Mouse (Mus musculus) liver, adult 2 months (tissue): Measurements from ENCODE around the gene Vgf.

Source experiments
- CTCF ChIP-seq: fragments of 200-500 bp; IDR thresholded peaks from 2 replicates; pipeline ENCODE4 v1.5.1; 2011; ENCODE audit warnings: low read depth, low read length, control low read depth
- POLR2A ChIP-seq: fragments of 200-500 bp; IDR thresholded peaks from 2 replicates; pipeline ENCODE4 v1.6.1; 2011; ENCODE audit warnings: low read length, control low read depth; ENCODE audit not compliant: insufficient read depth; ENCODE audit errors: extremely low read depth

- TF ChIP-seq CTCF (no peak), POLR2A (no peak)
Observed at GRCm38 (mm10) chr5:137031076-137032032, 5.2 kb downstream of the Vgf start.
